Mouse (Mus musculus) intestine, embryonic 16.5 days (tissue): ENCODE measurements at regions not wholly inside any gene's neighbourhood (a gene's known extent, or its start where the extent isn't known, plus 50 kb on each side); places are given as distances from the start of the nearest gene placed in this dataset.
A peak's percentile ranks its signal among the peaks of the same experiment; 100 is the strongest.

Experiments
- ATAC-seq: fragments of 200-750 bp; cut with Nextera tagmentation; 2 replicates; pipeline ENCODE4 v1.8.0; 2017; ENCODE audit warnings: moderate TSS enrichment, moderate library complexity
- H3K27ac ChIP-seq: fragments of 300-500 bp; sonication (generic); 2 replicates; pipeline ENCODE4 v1.5.1; 2014; ENCODE audit warnings: mild to moderate bottlenecking, low read length
- H3K27me3 ChIP-seq: fragments of 300-500 bp; sonication (generic); replicated peaks from 2 replicates; pipeline ENCODE4 v1.6.1; 2014; ENCODE audit warnings: low read length, control low read depth, mixed read lengths; ENCODE audit not compliant: control insufficient read depth, insufficient read depth
- H3K36me3 ChIP-seq: fragments of 300-500 bp; sonication (generic); 2 replicates; pipeline ENCODE4 v1.6.1; 2014; ENCODE audit warnings: low read length, control low read depth; ENCODE audit not compliant: control insufficient read depth, insufficient read depth
- H3K4me1 ChIP-seq: fragments of 300-500 bp; sonication (generic); 2 replicates; pipeline ENCODE4 v1.6.1; 2014; ENCODE audit warnings: low read length, control low read depth, mixed read lengths; ENCODE audit not compliant: control insufficient read depth, insufficient read depth
- H3K4me2 ChIP-seq: fragments of 300-500 bp; sonication (generic); 2 replicates; pipeline ENCODE4 v1.6.1; 2014; ENCODE audit warnings: low read depth, low read length, control low read depth
- H3K4me3 ChIP-seq: fragments of 300-500 bp; sonication (generic); 2 replicates; pipeline ENCODE4 v1.5.1; 2014; ENCODE audit warnings: mild to moderate bottlenecking, low read length
- H3K9ac ChIP-seq: fragments of 300-500 bp; sonication (generic); 2 replicates; pipeline ENCODE4 v1.6.1; 2014; ENCODE audit warnings: low read depth, low read length
- H3K9me3 ChIP-seq: fragments of 300-500 bp; sonication (generic); 2 replicates; pipeline ENCODE4 v1.6.1; 2016; ENCODE audit warnings: low read length, control low read depth; ENCODE audit not compliant: control insufficient read depth
- WGBS: fragments of 180-500 bp; shearing (Covaris S2); extraction: QIAGEN DNeasy Blood & Tissue Kit; methylation state at CpG from one replicate; pipeline ENCODE4 v1.1.7; 2014; 5-methylcytosine and 5-hydroxymethylcytosine counted together

GRCm38 (mm10) chr2:137215697-137216096 is 99.3 kb upstream of the Jag1 start:
- Histone ChIP-seq H3K4me3 (no peak overlapping the region), H3K4me1 (no peaks in the 10 kb centered on the region), H3K9ac (no peak overlapping the region), H3K27ac (no peak overlapping the region), H3K4me2 (no peak overlapping the region), H3K9me3 (no peaks in the 10 kb centered on the region), H3K36me3 (no peaks in the 10 kb centered on the region), H3K27me3 (no peaks in the 10 kb centered on the region)
- WGBS = 55% methylated on average over 7 of the region's 7 CpGs
- no peak for ATAC-seq

GRCm38 (mm10) chr2:137207846-137208245 is 91.4 kb upstream of the Jag1 start:
- H3K4me3 ChIP-seq = no peak overlapping the region
- no peak overlapping the region for H3K27ac ChIP-seq
- H3K9ac ChIP-seq = no peak overlapping the region
- no peak for ATAC-seq
- no peaks in the 10 kb centered on the region for H3K36me3 ChIP-seq
- no peaks in the 10 kb centered on the region for H3K9me3 ChIP-seq
- no peak overlapping the region for H3K4me2 ChIP-seq
- H3K27me3 ChIP-seq = no peaks in the 10 kb centered on the region
- no peaks in the 10 kb centered on the region for H3K4me1 ChIP-seq
- 91% methylated on average over 2 of the region's 2 CpGs for WGBS

GRCm38 (mm10) chr2:137204274-137204850 is 87.9 kb upstream of the Jag1 start:
- 78% methylated on average over 6 of the region's 6 CpGs for WGBS
- Histone ChIP-seq H3K4me1 (no peaks in the 10 kb centered on the region), H3K36me3 (no peaks in the 10 kb centered on the region), H3K4me2 (no peak overlapping the region), H3K27ac (no peak overlapping the region), H3K9ac (no peak overlapping the region), H3K4me3 (no peak overlapping the region), H3K9me3 (no peaks in the 10 kb centered on the region), H3K27me3 (no peaks in the 10 kb centered on the region)
- ATAC-seq = no peak

GRCm38 (mm10) chr2:137200101-137200500 is 83.7 kb upstream of the Jag1 start:
- Histone ChIP-seq H3K4me3 (no peak overlapping the region), H3K27ac (no peak overlapping the region), H3K9ac (no peak overlapping the region), H3K36me3 (no peaks in the 10 kb centered on the region), H3K4me2 (no peak overlapping the region), H3K9me3 (no peaks in the 10 kb centered on the region), H3K27me3 (no peaks in the 10 kb centered on the region), H3K4me1 (no peaks in the 10 kb centered on the region)
- no peak for ATAC-seq
- WGBS = 76% methylated on average over 4 of the region's 4 CpGs

GRCm38 (mm10) chr2:137192183-137192582 is 75.7 kb upstream of the Jag1 start:
- Histone ChIP-seq H3K9ac (no peak overlapping the region), H3K4me3 (no peak overlapping the region), H3K4me1 (0 out of 2 replicates have a peak, but pooled peaks cover 3% of the 10 kb centered on the region), H3K4me2 (no peak overlapping the region), H3K27me3 (no peaks in the 10 kb centered on the region), H3K27ac (no peak overlapping the region), H3K36me3 (no peaks in the 10 kb centered on the region), H3K9me3 (no peaks in the 10 kb centered on the region)
- WGBS = 45% methylated on average over 7 of the region's 7 CpGs
- no peak for ATAC-seq

GRCm38 (mm10) chr2:137169176-137169575 is 52.7 kb upstream of the Jag1 start:
- peak; percentile 74; the same call in 1 of the 2 replicates for ATAC-seq

GRCm38 (mm10) chr2:137168626-137169025 is 52.2 kb upstream of the Jag1 start:
- no peak overlapping the region for H3K27ac ChIP-seq
- H3K9me3 ChIP-seq = no peaks in the 10 kb centered on the region
- ATAC-seq = no peak
- H3K4me3 ChIP-seq = no peak overlapping the region
- WGBS = 91% methylated on average over 3 of the region's 3 CpGs
- H3K4me2 ChIP-seq = no peak overlapping the region
- 0 out of 2 replicates have a peak, but pooled peaks cover 4% of the 10 kb centered on the region for H3K4me1 ChIP-seq
- no peaks in the 10 kb centered on the region for H3K27me3 ChIP-seq
- H3K9ac ChIP-seq = no peak overlapping the region
- no peaks in the 10 kb centered on the region for H3K36me3 ChIP-seq

More at GRCm38 (mm10) chr2:137169176-137169575, 52.7 kb upstream of the Jag1 start:
- Histone ChIP-seq H3K4me3 (no peak overlapping the region), H3K4me1 (0 out of 2 replicates have a peak, but pooled peaks cover 4% of the 10 kb centered on the region), H3K4me2 (no peak overlapping the region), H3K27me3 (no peaks in the 10 kb centered on the region), H3K27ac (no peak overlapping the region), H3K9me3 (no peaks in the 10 kb centered on the region), H3K36me3 (no peaks in the 10 kb centered on the region), H3K9ac (no peak overlapping the region)
- 71% methylated on average over 1 of the region's 1 CpGs for WGBS
